Mouse (Mus musculus) heart, postnatal 0 days (tissue): ENCODE measurements at regions not wholly inside any gene's neighbourhood (a gene's known extent, or its start where the extent isn't known, plus 50 kb on each side); places are given as distances from the start of the nearest gene placed in this dataset.

Experiments
- ATAC-seq: fragments of 200-750 bp; cut with Nextera tagmentation; 2 replicates; pipeline ENCODE4 v1.8.0; 2017; ENCODE audit warnings: low read depth, moderate number of reproducible peaks, moderate library complexity; ENCODE audit not compliant: insufficient read depth
- DNase-seq: peaks from one replicate; pipeline ENCODE4 v3.0.0-alpha.2; 2016; ENCODE audit warnings: low spot score
- H3K27ac ChIP-seq: fragments of 300-500 bp; sonication (generic); 2 replicates; pipeline ENCODE4 v1.5.1; 2014; ENCODE audit warnings: low read depth, mild to moderate bottlenecking
- H3K27me3 ChIP-seq: fragments of 300-500 bp; sonication (generic); 2 replicates; pipeline ENCODE4 v1.6.1; 2014; ENCODE audit warnings: low read length, mixed read lengths; ENCODE audit not compliant: control insufficient read depth, insufficient read depth
- H3K36me3 ChIP-seq: fragments of 300-500 bp; sonication (generic); replicated peaks from 2 replicates; pipeline ENCODE4 v1.6.1; 2014; ENCODE audit warnings: low read length, mixed read lengths; ENCODE audit not compliant: control insufficient read depth, insufficient read depth
- H3K4me1 ChIP-seq: fragments of 300-500 bp; sonication (generic); 2 replicates; pipeline ENCODE4 v1.6.1; 2014; ENCODE audit warnings: antibody characterized with exemption; ENCODE audit not compliant: control insufficient read depth, insufficient read depth
- H3K4me2 ChIP-seq: fragments of 300-500 bp; sonication (generic); 2 replicates; pipeline ENCODE4 v1.6.1; 2014; ENCODE audit warnings: low read depth, mild to moderate bottlenecking, low read length, moderate library complexity
- H3K4me3 ChIP-seq: fragments of 300-500 bp; sonication (generic); 2 replicates; pipeline ENCODE4 v1.5.1; 2014; ENCODE audit warnings: low read depth, low read length
- H3K9ac ChIP-seq: fragments of 300-500 bp; sonication (generic); replicated peaks from 2 replicates; pipeline ENCODE4 v1.6.1; 2014; ENCODE audit warnings: low read depth, low read length, mixed read lengths
- H3K9me3 ChIP-seq: fragments of 300-500 bp; sonication (generic); replicated peaks from 2 replicates; pipeline ENCODE4 v1.6.1; 2016; ENCODE audit warnings: low read length; ENCODE audit not compliant: control insufficient read depth
- CTCF ChIP-seq: IDR thresholded peaks from 2 replicates; pipeline ENCODE4 v1.5.1; 2016; ENCODE audit warnings: antibody characterized with exemption, control low read depth, low read depth
- EP300 ChIP-seq: IDR thresholded peaks from 2 replicates; pipeline ENCODE4 v1.6.1; 2016; ENCODE audit warnings: antibody characterized with exemption, low read depth
- WGBS: fragments of 180-500 bp; shearing (Covaris S2); extraction: QIAGEN DNeasy Blood & Tissue Kit; methylation state at CpG from one replicate; pipeline ENCODE4 v1.1.7; 2014; 5-methylcytosine and 5-hydroxymethylcytosine counted together

DNA sequence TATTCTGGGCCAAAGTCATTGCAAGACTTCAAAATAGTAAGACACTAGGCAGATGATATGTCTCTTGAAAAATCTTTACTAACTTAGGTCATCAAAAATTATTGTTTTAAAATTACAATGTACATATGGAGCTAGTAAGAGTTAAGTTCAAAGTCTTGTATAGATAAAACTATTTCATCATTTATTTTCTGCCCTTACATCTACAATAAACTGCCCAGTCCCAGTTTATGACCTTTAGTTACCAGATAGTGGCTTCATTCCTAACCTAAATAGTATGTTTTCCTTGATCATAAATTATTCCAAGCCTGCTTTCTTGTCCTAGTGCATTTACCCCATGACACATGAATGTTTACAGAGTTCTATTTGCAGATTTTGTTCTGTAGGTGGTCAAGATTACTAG is 72.9 kb downstream of the Manea start:
- TF ChIP-seq CTCF (no peak), EP300 (no peak)
- Histone ChIP-seq H3K36me3 (no peaks in the 10 kb centered on the region), H3K27ac (no peak overlapping the region), H3K9ac (no peak overlapping the region), H3K4me2 (no peak overlapping the region), H3K4me1 (no peaks in the 10 kb centered on the region), H3K27me3 (no peaks in the 10 kb centered on the region), H3K4me3 (no peak overlapping the region), H3K9me3 (no peaks in the 10 kb centered on the region)
- ATAC-seq (no peak), DNase-seq (no peak)

DNA sequence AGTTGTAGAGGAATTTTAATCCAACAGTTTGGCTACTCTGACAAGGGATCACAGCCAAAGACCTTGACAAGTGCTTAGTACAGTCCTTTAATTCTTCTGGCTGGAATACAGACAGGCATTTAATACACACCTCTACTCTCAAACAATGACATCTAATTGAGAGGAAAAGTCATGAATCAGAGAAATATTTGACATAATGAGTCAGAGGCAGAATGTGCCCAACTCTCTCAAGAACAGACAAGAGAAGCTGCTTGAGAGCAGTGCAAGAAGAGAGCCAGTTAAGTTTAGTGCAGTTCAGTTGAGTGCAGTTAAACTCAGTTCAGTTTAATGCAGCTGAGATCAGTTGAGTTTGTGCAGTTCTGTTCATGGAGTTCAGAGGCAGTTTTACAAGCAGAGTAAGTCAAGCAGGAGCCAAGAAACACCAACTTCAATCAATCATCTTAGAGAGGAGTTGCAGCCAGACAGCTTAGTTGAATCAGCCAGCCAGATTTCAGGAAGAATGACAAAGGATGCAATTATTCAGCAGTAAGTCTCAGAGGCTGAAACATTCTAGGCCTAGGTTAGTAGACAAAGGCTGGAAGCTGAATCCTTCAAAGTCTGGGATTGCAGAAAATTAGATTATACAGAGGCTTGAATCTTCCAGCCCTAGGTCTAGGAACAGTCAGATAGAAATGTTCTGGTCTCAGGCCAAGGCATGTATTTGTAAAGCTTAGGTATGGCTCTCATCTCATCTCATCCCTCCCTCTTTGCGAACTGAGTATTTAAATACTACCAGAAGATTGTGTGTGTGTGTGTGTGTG is 87.3 kb downstream of the Manea start:
- Histone ChIP-seq H3K9me3 (no peaks in the 10 kb centered on the region), H3K9ac (no peak overlapping the region), H3K4me1 (no peaks in the 10 kb centered on the region), H3K4me3 (no peak overlapping the region), H3K27ac (no peak overlapping the region), H3K36me3 (no peaks in the 10 kb centered on the region), H3K4me2 (no peak overlapping the region), H3K27me3 (no peaks in the 10 kb centered on the region)
- 47% methylated on average over 1 of the region's 1 CpGs for WGBS
- DNase-seq = no peak
- TF ChIP-seq CTCF (no peak), EP300 (no peak)
- no peak for ATAC-seq

DNA sequence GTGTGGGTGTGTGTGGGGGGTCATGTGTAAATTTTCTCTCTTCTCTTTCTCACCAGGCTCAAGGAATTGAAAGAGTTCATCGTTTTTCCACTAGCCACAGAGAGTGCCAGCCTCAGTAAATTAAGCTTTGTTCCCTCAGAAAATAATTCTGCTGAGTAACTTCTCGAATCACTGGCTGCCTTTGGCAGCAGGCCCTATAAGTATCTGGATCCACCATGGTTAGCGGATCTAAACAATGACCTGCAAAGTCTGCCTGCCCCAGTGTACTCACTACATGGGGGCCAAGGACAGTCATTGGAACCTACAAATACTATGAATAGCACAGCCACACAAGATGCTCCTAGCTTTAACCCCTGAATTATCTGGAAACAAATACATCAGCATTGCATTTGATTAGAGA is 90.8 kb downstream of the Manea start:
- no peaks in the 10 kb centered on the region for H3K27me3 ChIP-seq
- no peak overlapping the region for H3K4me2 ChIP-seq
- H3K9me3 ChIP-seq = no peaks in the 10 kb centered on the region
- ATAC-seq (no peak), DNase-seq (no peak)
- H3K4me3 ChIP-seq = no peak overlapping the region
- H3K27ac ChIP-seq = no peak overlapping the region
- no peaks in the 10 kb centered on the region for H3K36me3 ChIP-seq
- WGBS = 56% methylated on average over 3 of the region's 3 CpGs
- no peak overlapping the region for H3K9ac ChIP-seq
- H3K4me1 ChIP-seq = no peaks in the 10 kb centered on the region
- TF ChIP-seq CTCF = no peak

DNA sequence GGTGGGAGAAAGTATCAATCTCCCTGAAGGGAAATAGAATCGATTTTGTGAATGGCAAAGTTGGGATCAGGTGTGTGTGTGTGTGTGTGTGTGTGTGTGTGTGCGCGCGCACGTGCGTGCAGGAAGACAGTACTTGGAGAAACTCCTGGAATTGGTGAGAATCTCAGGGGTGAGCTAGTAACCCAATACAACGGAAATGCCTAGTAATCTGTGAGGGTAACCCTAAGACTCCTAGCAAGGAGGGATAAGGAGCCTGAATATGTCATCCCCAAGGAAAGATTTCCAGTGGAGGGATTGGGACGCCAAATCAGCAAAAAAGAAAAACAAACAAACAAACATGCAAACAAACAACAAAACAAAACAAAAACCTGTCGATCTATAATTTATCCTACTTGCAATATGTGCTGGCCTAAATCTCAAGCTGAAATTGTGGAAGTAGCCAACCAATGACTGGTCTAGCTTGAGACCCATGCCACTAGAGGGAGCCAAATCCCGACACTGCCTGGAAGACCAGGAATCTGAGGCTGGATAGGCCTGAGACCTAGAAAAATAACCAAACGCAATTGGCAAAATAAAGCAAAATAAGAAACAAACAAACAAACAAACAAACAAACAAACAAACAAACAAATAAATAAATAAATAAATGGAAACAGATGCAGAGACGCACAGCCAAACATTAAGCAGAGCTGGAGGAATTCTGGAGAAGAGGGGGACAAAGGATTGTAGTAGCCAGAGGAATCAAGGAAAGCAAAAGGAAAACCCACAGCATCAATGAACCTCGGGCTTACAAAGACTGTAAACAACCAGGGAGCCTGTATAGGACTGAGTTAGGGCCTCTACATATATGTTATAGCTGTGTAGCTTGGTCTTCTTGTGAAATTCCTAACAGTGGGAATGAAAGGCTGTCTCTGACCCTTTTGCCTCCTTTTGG is 98.5 kb downstream of the Manea start:
- Histone ChIP-seq H3K4me1 (no peaks in the 10 kb centered on the region), H3K27ac (no peak overlapping the region), H3K9me3 (no peaks in the 10 kb centered on the region), H3K4me3 (no peak overlapping the region), H3K36me3 (no peaks in the 10 kb centered on the region), H3K9ac (no peak overlapping the region), H3K4me2 (no peak overlapping the region), H3K27me3 (no peaks in the 10 kb centered on the region)
- WGBS = 56% methylated on average over 13 of the region's 13 CpGs
- TF ChIP-seq CTCF (peak; percentile 88), EP300 (no peak)
- DNase-seq (peak; percentile 46), ATAC-seq (no peak)

DNA sequence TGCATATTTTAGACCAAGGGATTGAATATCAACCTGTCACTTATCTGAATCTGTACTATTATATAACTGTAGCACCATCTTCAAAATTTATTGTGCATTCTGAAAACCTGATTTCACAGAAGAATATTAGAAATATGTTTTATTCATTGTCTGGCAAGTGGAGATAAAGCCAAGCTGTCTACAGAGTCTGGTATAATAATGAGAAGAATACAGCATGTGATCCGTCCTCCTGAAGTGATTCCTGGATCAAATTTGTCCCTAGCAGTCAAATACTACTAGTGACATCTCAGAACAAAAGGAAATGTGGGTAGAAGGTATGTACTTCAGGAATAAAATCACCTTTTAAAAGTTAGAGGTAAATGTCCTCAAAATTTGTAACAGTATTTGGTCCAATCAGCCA is 123.4 kb downstream of the Manea start:
- H3K9me3 ChIP-seq = no peaks in the 10 kb centered on the region
- H3K4me1 ChIP-seq = no peaks in the 10 kb centered on the region
- WGBS = 44% methylated on average over 1 of the region's 1 CpGs
- TF ChIP-seq CTCF (no peak), EP300 (no peak)
- H3K36me3 ChIP-seq = no peaks in the 10 kb centered on the region
- H3K9ac ChIP-seq = no peak overlapping the region
- no peaks in the 10 kb centered on the region for H3K27me3 ChIP-seq
- no peak overlapping the region for H3K4me2 ChIP-seq
- H3K4me3 ChIP-seq = no peak overlapping the region
- ATAC-seq (no peak), DNase-seq (no peak)
- no peak overlapping the region for H3K27ac ChIP-seq
